In genomic region chr4:54613611-54614010, GRCm38 (mm10) we compare ENCODE assay signal across 9 mouse cellular contexts.
DNase-seq lines count a peak whose midpoint lies in the region; TF ChIP-seq lines count a peak whose summit lies in the region.
"Had no signal": no experiment of that assay in that cellular context is flagged by ENCODE, and none has a peak within 500 bp of the region (broad histone marks: within the 10 kb centered on the region; RNA-seq: fewer than 3 reads in every experiment).

No protein-coding gene starts in this region.

- TF ChIP-seq CTCF in brain, embryonic 14.5 days (IDR thresholded peaks at IDR 0.05; ENCODE audit: borderline replicate concordance, extremely low read depth, insufficient read depth, insufficient read length) = no peak

- intact Hi-C loops in heart, postnatal 10 days (cut with DNase I) = no loop called here

- no peak for TF ChIP-seq POLR2A in brain, embryonic 14.5 days (IDR thresholded peaks at IDR 0.05; ENCODE audit: borderline replicate concordance, extremely low read depth, insufficient read depth, insufficient read length, poor library complexity, severe bottlenecking)

- peak; percentile 74 for DNase-seq in heart, adult 11 months
- DNase-seq in heart, postnatal 10 days = no peak
- peak; percentile 10 for DNase-seq in brain, embryonic 14.5 days (ENCODE audit: low read depth)
- DNase-seq in kidney, adult 11 months = peak; percentile 66
- DNase-seq in kidney, postnatal 14 days = peak; percentile 51
- DNase-seq in thymus, postnatal 25 days = no peak
- no peak for DNase-seq in cerebellum, postnatal 4 days (ENCODE audit: low spot score in 2 of 2)
- no peak for DNase-seq in spleen, postnatal 10 days (ENCODE audit: low spot score in 2 of 2)
- DNase-seq: adrenal gland, postnatal 14 days had no signal

Comparison
In these comparisons a context has a peak if more than half of its experiments do, and no peak if none do; other contexts are left out.
1. DNase-seq: peak in heart, adult 11 months (single experiment), brain, embryonic 14.5 days (single experiment), kidney, adult 11 months (single experiment) and kidney, postnatal 14 days (single experiment); none in heart, postnatal 10 days (0 of 2), thymus, postnatal 25 days (single experiment), cerebellum, postnatal 4 days (0 of 2) and spleen, postnatal 10 days (0 of 2).